Mouse (Mus musculus) embryonic facial prominence, embryonic 14.5 days (tissue): Measurements from ENCODE around the gene Sh3pxd2a. TPM values are rescaled to one million over a fixed set of nuclear protein-coding genes. Genes with fewer than 3 reads are reported as not detected.

Experiments used
- ATAC-seq: fragments of 200-750 bp; cut with Nextera tagmentation; 2 replicates; pipeline ENCODE4 v1.8.0; 2017; ENCODE audit warnings: low read depth, moderate number of reproducible peaks, moderate TSS enrichment
- DNase-seq: peaks from one replicate; pipeline ENCODE4 v3.0.0-alpha.2; 2015; ENCODE audit warnings: low spot score
- H3K27ac ChIP-seq: fragments of 300-500 bp; sonication (generic); replicated peaks from 2 replicates; pipeline ENCODE4 v1.5.1; 2014; ENCODE audit warnings: low read depth, mild to moderate bottlenecking, low read length, moderate library complexity
- H3K27me3 ChIP-seq: fragments of 300-500 bp; sonication (generic); replicated peaks from 2 replicates; pipeline ENCODE4 v1.6.1; 2014; ENCODE audit warnings: low read length; ENCODE audit not compliant: control insufficient read depth, insufficient read depth
- H3K36me3 ChIP-seq: fragments of 300-500 bp; sonication (generic); 2 replicates; pipeline ENCODE4 v1.6.1; 2014; ENCODE audit warnings: low read length, mixed read lengths; ENCODE audit not compliant: control insufficient read depth, insufficient read depth
- H3K4me1 ChIP-seq: fragments of 300-500 bp; sonication (generic); 2 replicates; pipeline ENCODE4 v1.6.1; 2014; ENCODE audit warnings: antibody characterized with exemption, low read length; ENCODE audit not compliant: control insufficient read depth, insufficient read depth
- H3K4me2 ChIP-seq: fragments of 300-500 bp; sonication (generic); 2 replicates; pipeline ENCODE4 v1.6.1; 2014; ENCODE audit warnings: low read depth, mild to moderate bottlenecking, low read length, moderate library complexity, mixed read lengths
- H3K4me3 ChIP-seq: fragments of 300-500 bp; sonication (generic); 2 replicates; pipeline ENCODE4 v1.5.1; 2014; ENCODE audit warnings: low read depth, mild to moderate bottlenecking, low read length
- H3K9ac ChIP-seq: fragments of 300-500 bp; sonication (generic); 2 replicates; pipeline ENCODE4 v1.6.1; 2014; ENCODE audit warnings: low read depth, mild to moderate bottlenecking, low read length, moderate library complexity, mixed read lengths
- H3K9me3 ChIP-seq: fragments of 300-500 bp; sonication (generic); 2 replicates; pipeline ENCODE4 v1.6.1; 2016; ENCODE audit warnings: low read length; ENCODE audit not compliant: control insufficient read depth
- WGBS: fragments of 180-500 bp; shearing (Covaris S2); extraction: QIAGEN DNeasy Blood & Tissue Kit; methylation state at CpG from one replicate; pipeline ENCODE4 v1.1.7; 2014; 5-methylcytosine and 5-hydroxymethylcytosine counted together
- polyA plus RNA-seq: library from polyadenylated mRNA; unstranded; fragments of >200 nt; fragmentation: Nextera tagmentation; extraction: Ambion mirVana; gene quantifications from 2 replicates; pipeline ENCODE4 v1.2.1, GENCODE M21; 2014

Sh3pxd2a gene
- polyA plus RNA-seq, 1 experiment from 2014 or later, result 20.3 TPM

DNA sequence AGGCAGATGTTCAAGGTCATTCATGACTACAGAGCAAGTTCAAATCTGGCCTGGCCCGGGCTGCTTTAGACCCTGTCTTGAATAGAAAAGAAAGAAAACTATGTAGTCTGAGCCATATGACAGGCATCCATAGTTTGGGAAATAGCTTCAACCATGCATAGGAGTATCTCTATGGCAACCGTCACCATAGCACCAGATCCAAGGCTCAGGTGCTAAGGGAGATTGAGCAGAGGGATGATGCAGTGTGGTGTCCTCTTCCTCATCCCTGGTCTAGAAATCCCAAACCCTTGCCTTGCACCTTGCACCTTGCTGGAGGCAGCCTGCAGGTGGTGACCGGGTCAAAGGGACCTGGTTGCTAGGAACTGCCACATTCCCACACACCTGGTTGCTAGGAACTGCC lies 19.9 kb upstream of the Sh3pxd2a start:
- H3K4me3 ChIP-seq, result no peak overlapping the region
- no peak overlapping the region for H3K9ac ChIP-seq
- WGBS, result 83% methylated on average over 3 of the region's 3 CpGs
- H3K27me3 ChIP-seq, result no peaks in the 10 kb centered on the region
- H3K9me3 ChIP-seq, result peaks cover 7% of the 10 kb centered on the region; the same call in 1 of the 2 replicates
- no peak for ATAC-seq
- peaks cover 6% of the 10 kb centered on the region for H3K4me1 ChIP-seq
- H3K4me2 ChIP-seq, result no peak overlapping the region
- no peak overlapping the region for H3K27ac ChIP-seq
- no peaks in the 10 kb centered on the region for H3K36me3 ChIP-seq
- DNase-seq, result no peak

DNA sequence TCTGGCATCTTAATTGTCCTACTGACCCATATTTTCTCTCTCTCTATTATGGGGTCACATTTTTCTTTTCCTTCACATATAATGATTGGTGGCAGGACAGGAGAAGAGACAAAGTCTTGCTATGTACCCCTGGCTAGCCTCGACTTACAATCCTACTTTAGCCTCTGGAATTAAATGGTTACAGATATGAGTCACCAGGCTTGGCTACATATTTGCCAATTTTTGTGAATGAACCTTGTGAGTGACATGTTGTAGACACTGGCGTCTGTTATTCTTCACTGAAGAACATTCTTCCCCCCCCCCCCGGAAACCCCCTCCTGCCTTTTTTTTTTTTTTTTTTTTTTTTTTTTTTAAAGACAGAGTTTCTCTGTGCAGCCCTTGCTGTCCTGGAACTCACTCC lies 19.1 kb upstream of the Sh3pxd2a start:
- H3K9me3 ChIP-seq, result peaks cover 6% of the 10 kb centered on the region; the same call in 1 of the 2 replicates
- DNase-seq (no peak), ATAC-seq (no peak)
- no peak overlapping the region for H3K27ac ChIP-seq
- H3K4me3 ChIP-seq, result no peak overlapping the region
- no peak overlapping the region for H3K4me2 ChIP-seq
- no peaks in the 10 kb centered on the region for H3K36me3 ChIP-seq
- no peak overlapping the region for H3K9ac ChIP-seq
- no peaks in the 10 kb centered on the region for H3K27me3 ChIP-seq
- WGBS, result 45% methylated on average over 3 of the region's 3 CpGs
- peaks cover 6% of the 10 kb centered on the region for H3K4me1 ChIP-seq

DNA sequence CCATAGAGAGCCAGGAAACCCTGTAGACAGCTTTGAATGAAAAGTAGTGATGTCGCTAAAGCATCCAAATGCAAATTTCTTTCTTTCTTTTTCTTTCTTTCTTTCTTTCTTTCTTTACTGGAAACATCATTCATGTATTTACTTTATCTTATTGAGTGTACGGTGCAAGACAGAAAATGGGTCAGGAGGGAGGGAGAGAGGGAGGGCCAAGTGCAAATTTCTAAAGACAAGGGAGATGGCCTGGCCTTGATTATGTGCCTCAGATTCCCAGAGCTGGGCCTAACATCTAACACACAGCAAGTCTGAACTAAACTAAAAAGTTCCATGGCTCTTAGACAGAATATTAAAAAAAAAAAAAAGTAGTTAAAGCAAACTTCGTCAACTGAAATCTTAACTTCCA lies 9.3 kb upstream of the Sh3pxd2a start:
- WGBS, result 69% methylated on average over 3 of the region's 3 CpGs
- H3K4me2 ChIP-seq, result no peak overlapping the region
- no peaks in the 10 kb centered on the region for H3K36me3 ChIP-seq
- no peaks in the 10 kb centered on the region for H3K9me3 ChIP-seq
- H3K27ac ChIP-seq, result no peak overlapping the region
- H3K4me3 ChIP-seq, result no peak overlapping the region
- no peaks in the 10 kb centered on the region for H3K4me1 ChIP-seq
- DNase-seq (no peak), ATAC-seq (no peak)
- H3K27me3 ChIP-seq, result no peaks in the 10 kb centered on the region
- no peak overlapping the region for H3K9ac ChIP-seq

DNA sequence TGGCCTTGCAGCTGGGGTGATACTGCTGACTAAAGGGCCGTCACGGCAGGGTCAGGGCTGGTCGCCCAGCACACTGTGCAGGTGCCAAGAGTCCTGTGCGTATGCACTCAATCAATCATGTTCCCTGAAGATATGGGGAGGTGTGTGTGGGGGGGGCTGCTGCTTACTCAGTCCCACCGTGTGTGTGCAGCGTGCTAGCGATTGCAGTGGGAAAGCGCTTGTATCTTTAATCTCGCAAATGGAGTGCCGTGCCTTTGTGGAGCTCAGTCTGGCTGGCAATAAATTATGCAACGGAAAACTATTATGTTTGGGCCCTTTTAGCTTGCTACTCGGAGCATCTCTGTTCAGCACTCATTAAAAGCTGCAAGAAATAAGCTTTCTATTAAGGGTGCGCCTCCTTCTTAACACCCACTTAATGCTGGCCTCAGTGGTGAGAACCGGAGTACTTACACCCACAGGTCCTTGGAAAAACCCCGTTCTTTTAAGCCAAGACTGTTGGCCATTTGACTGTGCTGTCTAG lies 8.7 kb upstream of the Sh3pxd2a start:
- Histone ChIP-seq H3K9me3 (no peaks in the 10 kb centered on the region), H3K4me3 (no peak overlapping the region), H3K36me3 (no peaks in the 10 kb centered on the region), H3K27me3 (no peaks in the 10 kb centered on the region), H3K27ac (no peak overlapping the region), H3K4me2 (no peak overlapping the region), H3K4me1 (no peaks in the 10 kb centered on the region), H3K9ac (no peak overlapping the region)
- ATAC-seq, result no peak
- DNase-seq, result no peak
- 71% methylated on average over 15 of the region's 15 CpGs for WGBS

DNA sequence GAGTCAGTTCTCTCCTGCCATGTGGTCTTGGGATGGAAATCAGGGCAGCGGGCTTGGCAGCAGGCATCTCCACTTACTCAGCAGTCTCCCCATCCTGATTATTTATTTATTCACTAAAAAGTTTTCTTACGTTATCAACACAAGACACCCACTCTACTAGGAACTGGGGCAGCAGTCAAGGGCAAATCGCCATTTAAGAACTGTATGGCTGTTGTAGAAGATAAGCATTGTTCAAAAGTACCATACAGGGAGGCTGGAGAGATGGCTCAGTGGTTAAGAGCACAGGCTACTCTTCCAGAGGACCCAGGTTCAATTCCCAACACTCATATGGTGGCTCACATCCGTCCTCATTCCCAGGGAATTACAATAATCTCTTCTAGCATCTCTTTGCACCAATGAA lies 7.6 kb upstream of the Sh3pxd2a start:
- H3K36me3 ChIP-seq, result no peaks in the 10 kb centered on the region
- ATAC-seq, result no peak
- WGBS, result 68% methylated on average over 4 of the region's 4 CpGs
- no peak overlapping the region for H3K9ac ChIP-seq
- no peaks in the 10 kb centered on the region for H3K4me1 ChIP-seq
- H3K27me3 ChIP-seq, result no peaks in the 10 kb centered on the region
- H3K27ac ChIP-seq, result no peak overlapping the region
- no peak overlapping the region for H3K4me2 ChIP-seq
- H3K4me3 ChIP-seq, result no peak overlapping the region
- H3K9me3 ChIP-seq, result no peaks in the 10 kb centered on the region
- DNase-seq, result no peak

DNA sequence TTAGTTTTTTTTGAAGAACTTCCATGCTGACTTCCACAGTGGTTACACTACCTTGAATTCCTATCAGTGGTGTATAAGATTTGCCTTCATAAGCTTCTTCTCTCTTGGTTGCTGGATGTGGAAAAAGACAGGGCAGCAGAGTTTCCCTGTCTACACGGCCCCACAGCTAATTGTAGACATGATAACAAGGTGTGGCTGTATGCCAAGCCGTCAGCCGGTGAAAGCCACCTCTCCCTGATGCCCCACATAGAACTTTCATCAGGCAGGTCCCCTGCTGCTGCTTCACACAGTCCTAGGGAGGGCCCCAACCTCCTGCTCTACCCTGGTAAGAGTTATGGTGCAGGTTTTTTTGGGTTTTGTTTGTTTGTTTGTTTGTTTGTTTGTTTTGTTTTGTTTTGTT lies 4.5 kb upstream of the Sh3pxd2a start:
- Histone ChIP-seq H3K9ac (no peak overlapping the region), H3K4me1 (0 out of 2 replicates have a peak, but pooled peaks cover 4% of the 10 kb centered on the region), H3K27ac (no peak overlapping the region), H3K9me3 (no peaks in the 10 kb centered on the region), H3K36me3 (no peaks in the 10 kb centered on the region), H3K27me3 (no peaks in the 10 kb centered on the region), H3K4me2 (no peak overlapping the region), H3K4me3 (no peak overlapping the region)
- DNase-seq, result no peak
- 56% methylated on average over 3 of the region's 3 CpGs for WGBS
- ATAC-seq, result no peak

DNA sequence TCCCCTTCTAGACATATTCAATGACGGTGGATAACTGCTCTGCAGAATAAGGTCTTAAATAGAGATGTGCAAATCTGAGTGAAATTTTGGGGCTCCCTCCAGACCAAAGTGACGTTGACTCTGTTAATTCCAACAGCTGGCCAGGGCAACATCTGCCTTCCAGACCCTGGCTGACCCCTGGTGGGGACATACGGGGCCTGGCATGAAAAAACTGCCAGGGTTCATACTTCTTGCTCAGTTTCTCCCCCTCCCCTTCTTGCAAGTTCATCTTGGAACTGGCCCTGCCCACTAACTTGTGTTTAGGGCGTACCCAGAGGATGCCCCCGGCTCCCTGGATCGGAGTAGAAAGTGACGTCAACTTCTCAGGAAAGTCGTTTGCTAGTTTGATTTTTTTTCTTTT lies 2.6 kb upstream of the Sh3pxd2a start:
- no peak overlapping the region for H3K27ac ChIP-seq
- H3K9ac ChIP-seq, result no peak overlapping the region
- WGBS, result 62% methylated on average over 8 of the region's 8 CpGs
- no peaks in the 10 kb centered on the region; the same call in 1 of the 2 replicates for H3K36me3 ChIP-seq
- DNase-seq (no peak), ATAC-seq (no peak)
- 0 out of 2 replicates have a peak, but pooled peaks cover 7% of the 10 kb centered on the region for H3K4me1 ChIP-seq
- H3K4me3 ChIP-seq, result no peak overlapping the region
- H3K4me2 ChIP-seq, result no peak overlapping the region
- no peaks in the 10 kb centered on the region for H3K9me3 ChIP-seq
- H3K27me3 ChIP-seq, result no peaks in the 10 kb centered on the region

DNA sequence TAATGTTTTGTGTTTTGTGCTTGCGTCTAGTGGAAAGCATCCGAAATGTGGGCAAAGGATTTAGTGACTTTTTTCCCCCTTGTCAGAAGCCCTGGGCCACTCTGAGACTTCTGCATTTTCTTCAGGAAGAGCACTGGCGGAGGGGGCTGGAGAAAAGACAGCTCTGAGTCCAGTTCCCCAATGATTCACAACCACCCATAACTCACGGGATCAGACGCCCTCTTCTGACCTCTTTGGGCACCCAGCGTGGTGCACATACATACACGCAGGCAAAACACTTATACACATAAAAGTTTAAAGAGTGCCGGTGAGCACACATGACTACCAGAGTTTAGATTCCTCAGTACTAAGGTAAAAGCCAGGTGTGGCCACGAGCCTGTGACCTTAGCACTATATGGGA lies 1.3 kb upstream of the Sh3pxd2a start:
- H3K4me3 ChIP-seq, result no peak overlapping the region
- peak overlapping the region; percentile 88; the same call in 1 of the 2 replicates for H3K27ac ChIP-seq
- no peak for ATAC-seq
- no peaks in the 10 kb centered on the region for H3K9me3 ChIP-seq
- no peaks in the 10 kb centered on the region for H3K27me3 ChIP-seq
- H3K4me1 ChIP-seq, result peaks cover 11% of the 10 kb centered on the region; the same call in 1 of the 2 replicates
- 59% methylated on average over 9 of the region's 9 CpGs for WGBS
- no peak overlapping the region for H3K9ac ChIP-seq
- no peak for DNase-seq
- no peaks in the 10 kb centered on the region; the same call in 1 of the 2 replicates for H3K36me3 ChIP-seq
- H3K4me2 ChIP-seq, result no peak overlapping the region

DNA sequence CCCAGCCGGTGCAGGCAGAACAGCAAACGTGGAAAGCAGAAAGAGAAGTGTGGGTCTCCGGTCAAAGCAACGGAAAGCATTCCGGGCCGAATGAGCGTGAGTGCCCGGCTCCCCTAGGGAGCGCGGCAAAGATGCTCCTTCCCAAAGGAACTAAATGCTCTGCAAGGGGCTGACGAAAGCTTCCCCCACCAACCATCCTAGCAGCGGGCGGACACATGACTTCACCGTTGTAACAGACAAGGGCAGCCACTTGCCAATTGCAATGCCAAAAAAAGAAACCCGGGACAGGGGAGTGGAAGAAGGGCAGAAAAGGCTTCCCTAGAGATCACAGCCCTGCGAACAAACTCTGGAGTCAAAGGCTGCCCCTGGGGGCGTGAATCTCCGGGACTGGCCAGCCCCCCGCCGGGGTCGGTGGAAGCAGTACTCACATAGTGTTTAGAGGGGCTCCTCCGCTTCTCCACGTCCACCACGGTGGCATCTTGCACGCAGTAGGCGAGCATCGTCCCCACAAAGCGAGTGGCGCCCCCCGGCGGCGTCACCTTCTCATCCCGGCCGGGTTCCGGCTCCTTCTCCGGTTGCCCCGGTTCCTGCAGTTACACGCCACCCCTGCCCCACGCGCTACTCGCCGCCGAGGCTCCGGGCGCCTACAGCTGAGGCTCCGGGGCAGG lies 431 bp downstream of the Sh3pxd2a start:
- DNase-seq (peak; percentile 85), ATAC-seq (peak; percentile 76)
- WGBS, result under 1% methylated on average over 26 of the region's 46 CpGs
- no peaks in the 10 kb centered on the region for H3K9me3 ChIP-seq
- peak overlapping the region; percentile 77 for H3K4me2 ChIP-seq
- H3K9ac ChIP-seq, result peak overlapping the region; percentile 89
- peak overlapping the region; percentile 81 for H3K4me3 ChIP-seq
- H3K4me1 ChIP-seq, result peaks cover 22% of the 10 kb centered on the region
- no peaks in the 10 kb centered on the region for H3K27me3 ChIP-seq
- no peaks in the 10 kb centered on the region; the same call in 1 of the 2 replicates for H3K36me3 ChIP-seq
- peak overlapping the region; percentile 88 for H3K27ac ChIP-seq
